Mouse (Mus musculus): ENCODE measurements around the gene Smad3.
A peak's percentile ranks its signal among the peaks of the same experiment; 100 is the strongest.

The Smad3 gene

GRCm38 (mm10) chr9:63745821-63746632 lies 11.8 kb downstream of the Smad3 start:
- no peak for DNase-seq (ENCODE audit: low spot score)

GRCm38 (mm10) chr9:63744595-63744994 lies 13.2 kb downstream of the Smad3 start:
- DNase-seq (ENCODE audit: low spot score), result no peak

GRCm38 (mm10) chr9:63743775-63744174 lies 14.0 kb downstream of the Smad3 start:
- no peak for DNase-seq (ENCODE audit: low spot score)

- no peak for DNase-seq (ENCODE audit: low spot score)
Observed at GRCm38 (mm10) chr9:63742887-63743660, 14.7 kb downstream of the Smad3 start.

GRCm38 (mm10) chr9:63742318-63742717 lies 15.5 kb downstream of the Smad3 start:
- DNase-seq (ENCODE audit: low spot score), result no peak

- DNase-seq (ENCODE audit: low spot score), result no peak
Observed at GRCm38 (mm10) chr9:63741792-63742191, 16.0 kb downstream of the Smad3 start.

GRCm38 (mm10) chr9:63740320-63740841 lies 17.4 kb downstream of the Smad3 start:
- DNase-seq (ENCODE audit: low spot score), result no peak

- no peak for DNase-seq (ENCODE audit: low spot score)
Observed at GRCm38 (mm10) chr9:63738830-63739229, 19.0 kb downstream of the Smad3 start.

GRCm38 (mm10) chr9:63738086-63738701 lies 19.6 kb downstream of the Smad3 start:
- no peak for DNase-seq (ENCODE audit: low spot score)

- DNase-seq (ENCODE audit: low spot score), result peak; percentile 65
Observed at GRCm38 (mm10) chr9:63737426-63737931, 20.3 kb downstream of the Smad3 start.

- no peak for DNase-seq (ENCODE audit: low spot score)
Observed at GRCm38 (mm10) chr9:63734261-63734660, 23.5 kb downstream of the Smad3 start.

- no peak for DNase-seq (ENCODE audit: low spot score)
Observed at GRCm38 (mm10) chr9:63732700-63733099, 25.1 kb downstream of the Smad3 start.

- DNase-seq (ENCODE audit: low spot score), result no peak
Observed at GRCm38 (mm10) chr9:63731114-63731828, 26.5 kb downstream of the Smad3 start.

- no peak for DNase-seq (ENCODE audit: low spot score)
Observed at GRCm38 (mm10) chr9:63728969-63729368, 28.8 kb downstream of the Smad3 start.

- DNase-seq (ENCODE audit: low spot score), result no peak
Observed at GRCm38 (mm10) chr9:63727070-63727469, 30.7 kb downstream of the Smad3 start.

- DNase-seq (ENCODE audit: low spot score), result peak; percentile 53
Observed at GRCm38 (mm10) chr9:63726088-63727010, 31.4 kb downstream of the Smad3 start.

GRCm38 (mm10) chr9:63724750-63725149 lies 33.0 kb downstream of the Smad3 start:
- DNase-seq (ENCODE audit: low spot score), result no peak

GRCm38 (mm10) chr9:63722918-63723317 lies 34.9 kb downstream of the Smad3 start:
- no peak for DNase-seq (ENCODE audit: low spot score)

- no peak for DNase-seq (ENCODE audit: low spot score)
Observed at GRCm38 (mm10) chr9:63722350-63722749, 35.4 kb downstream of the Smad3 start.

- no peak for DNase-seq (ENCODE audit: low spot score)
Observed at GRCm38 (mm10) chr9:63721573-63722275, 36.1 kb downstream of the Smad3 start.
